Mouse (Mus musculus): ENCODE data around the gene Tmem132b. TPM values are rescaled to one million over a fixed set of nuclear protein-coding genes. Genes with fewer than 3 reads are reported as not detected.

Gene Tmem132b
- polyA plus RNA-seq, 1 experiment from 2014 or later: 0.21 TPM

GRCm38 (mm10) chr5:125767950-125768349 is 236.4 kb downstream of the Tmem132b start:
- Histone ChIP-seq H3K27me3 (ENCODE audit: control insufficient read depth, insufficient read depth, low read length) (no peaks in the 10 kb centered on the region), H3K4me1 (replicated peaks; ENCODE audit: control insufficient read depth, insufficient read depth) (no peaks in the 10 kb centered on the region), H3K4me3 (ENCODE audit: low read depth, low read length) (no peak overlapping the region), H3K4me2 (replicated peaks; ENCODE audit: low read depth) (no peak overlapping the region), H3K9me3 (ENCODE audit: control insufficient read depth, low read length) (no peaks in the 10 kb centered on the region), H3K27ac (replicated peaks) (no peak overlapping the region), H3K9ac (ENCODE audit: low read length) (no peak overlapping the region), H3K36me3 (ENCODE audit: control insufficient read depth, insufficient read depth, low read length) (no peaks in the 10 kb centered on the region)
- DNase-seq (ENCODE audit: low spot score) (no peak), ATAC-seq (ENCODE audit: low FRiP score, low TSS enrichment) (no peak)
- WGBS: 38% methylated on average over 1 of the region's 1 CpGs
- TF ChIP-seq EP300 (optimal IDR thresholded peaks at IDR 0.05): no peak
- no peak for TF ChIP-seq CTCF (IDR thresholded peaks at IDR 0.05; ENCODE audit: low read depth)

GRCm38 (mm10) chr5:125772238-125772637 is 240.7 kb downstream of the Tmem132b start:
- Histone ChIP-seq H3K27me3 (ENCODE audit: control insufficient read depth, insufficient read depth, low read length) (no peaks in the 10 kb centered on the region), H3K9me3 (ENCODE audit: control insufficient read depth, low read length) (no peaks in the 10 kb centered on the region), H3K4me3 (ENCODE audit: low read depth, low read length) (no peak overlapping the region), H3K4me2 (replicated peaks; ENCODE audit: low read depth) (no peak overlapping the region), H3K36me3 (ENCODE audit: control insufficient read depth, insufficient read depth, low read length) (no peaks in the 10 kb centered on the region), H3K4me1 (replicated peaks; ENCODE audit: control insufficient read depth, insufficient read depth) (no peaks in the 10 kb centered on the region), H3K9ac (ENCODE audit: low read length) (no peak overlapping the region), H3K27ac (replicated peaks) (no peak overlapping the region)
- TF ChIP-seq CTCF (IDR thresholded peaks at IDR 0.05; ENCODE audit: low read depth) (peak; percentile 24; the same call in 1 of the 2 replicates), EP300 (optimal IDR thresholded peaks at IDR 0.05) (no peak)
- WGBS: 89% methylated on average over 4 of the region's 4 CpGs
- DNase-seq (ENCODE audit: low spot score): no peak
- ATAC-seq (ENCODE audit: low FRiP score, low TSS enrichment): no peak

- 44% methylated on average over 2 of the region's 2 CpGs for WGBS
- no peaks in the 10 kb centered on the region for H3K4me1 ChIP-seq (replicated peaks; ENCODE audit: control insufficient read depth, insufficient read depth)
- DNase-seq (ENCODE audit: low spot score) (no peak), ATAC-seq (ENCODE audit: low FRiP score, low TSS enrichment) (no peak)
- H3K4me3 ChIP-seq (ENCODE audit: low read depth, low read length): no peak overlapping the region
- no peak overlapping the region for H3K4me2 ChIP-seq (replicated peaks; ENCODE audit: low read depth)
- no peaks in the 10 kb centered on the region for H3K27me3 ChIP-seq (ENCODE audit: control insufficient read depth, insufficient read depth, low read length)
- no peaks in the 10 kb centered on the region for H3K36me3 ChIP-seq (ENCODE audit: control insufficient read depth, insufficient read depth, low read length)
- no peaks in the 10 kb centered on the region for H3K9me3 ChIP-seq (ENCODE audit: control insufficient read depth, low read length)
- TF ChIP-seq EP300 (optimal IDR thresholded peaks at IDR 0.05) (no peak), CTCF (IDR thresholded peaks at IDR 0.05; ENCODE audit: low read depth) (no peak)
- no peak overlapping the region for H3K9ac ChIP-seq (ENCODE audit: low read length)
- H3K27ac ChIP-seq (replicated peaks): no peak overlapping the region
These were observed 241.2 kb downstream of the Tmem132b start for GRCm38 (mm10) chr5:125772756-125773155.

GRCm38 (mm10) chr5:125780332-125780731 is 248.8 kb downstream of the Tmem132b start:
- Histone ChIP-seq H3K27ac (replicated peaks) (no peak overlapping the region), H3K4me1 (replicated peaks; ENCODE audit: control insufficient read depth, insufficient read depth) (no peaks in the 10 kb centered on the region), H3K27me3 (ENCODE audit: control insufficient read depth, insufficient read depth, low read length) (no peaks in the 10 kb centered on the region), H3K36me3 (ENCODE audit: control insufficient read depth, insufficient read depth, low read length) (no peaks in the 10 kb centered on the region), H3K9ac (ENCODE audit: low read length) (no peak overlapping the region), H3K9me3 (ENCODE audit: control insufficient read depth, low read length) (no peaks in the 10 kb centered on the region), H3K4me2 (replicated peaks; ENCODE audit: low read depth) (no peak overlapping the region), H3K4me3 (ENCODE audit: low read depth, low read length) (no peak overlapping the region)
- ATAC-seq (ENCODE audit: low FRiP score, low TSS enrichment) (no peak), DNase-seq (ENCODE audit: low spot score) (no peak)
- 94% methylated on average over 1 of the region's 1 CpGs for WGBS
- TF ChIP-seq CTCF (IDR thresholded peaks at IDR 0.05; ENCODE audit: low read depth) (no peak), EP300 (optimal IDR thresholded peaks at IDR 0.05) (no peak)

- ATAC-seq (ENCODE audit: low FRiP score, low TSS enrichment): no peak
- H3K9ac ChIP-seq (ENCODE audit: low read length): no peak overlapping the region
- 83% methylated on average over 1 of the region's 1 CpGs for WGBS
- H3K27me3 ChIP-seq (ENCODE audit: control insufficient read depth, insufficient read depth, low read length): no peaks in the 10 kb centered on the region
- no peak for DNase-seq (ENCODE audit: low spot score)
- H3K9me3 ChIP-seq (ENCODE audit: control insufficient read depth, low read length): no peaks in the 10 kb centered on the region
- H3K4me3 ChIP-seq (ENCODE audit: low read depth, low read length): no peak overlapping the region
- no peak for TF ChIP-seq CTCF (IDR thresholded peaks at IDR 0.05; ENCODE audit: low read depth)
- no peak for TF ChIP-seq EP300 (optimal IDR thresholded peaks at IDR 0.05)
- no peaks in the 10 kb centered on the region for H3K36me3 ChIP-seq (ENCODE audit: control insufficient read depth, insufficient read depth, low read length)
- H3K27ac ChIP-seq (replicated peaks): no peak overlapping the region
- H3K4me2 ChIP-seq (replicated peaks; ENCODE audit: low read depth): no peak overlapping the region
- H3K4me1 ChIP-seq (replicated peaks; ENCODE audit: control insufficient read depth, insufficient read depth): no peaks in the 10 kb centered on the region
These were observed 261.1 kb downstream of the Tmem132b start for GRCm38 (mm10) chr5:125792643-125793042.

GRCm38 (mm10) chr5:125794318-125794717 is 262.7 kb downstream of the Tmem132b start:
- no peak overlapping the region for H3K27ac ChIP-seq (replicated peaks)
- H3K4me3 ChIP-seq (ENCODE audit: low read depth, low read length): no peak overlapping the region
- 50% methylated on average over 1 of the region's 1 CpGs for WGBS
- no peak overlapping the region for H3K4me2 ChIP-seq (replicated peaks; ENCODE audit: low read depth)
- no peak for DNase-seq (ENCODE audit: low spot score)
- TF ChIP-seq CTCF (IDR thresholded peaks at IDR 0.05; ENCODE audit: low read depth) (no peak), EP300 (optimal IDR thresholded peaks at IDR 0.05) (no peak)
- H3K4me1 ChIP-seq (replicated peaks; ENCODE audit: control insufficient read depth, insufficient read depth): no peaks in the 10 kb centered on the region
- H3K36me3 ChIP-seq (ENCODE audit: control insufficient read depth, insufficient read depth, low read length): no peaks in the 10 kb centered on the region
- ATAC-seq (ENCODE audit: low FRiP score, low TSS enrichment): no peak
- no peaks in the 10 kb centered on the region for H3K27me3 ChIP-seq (ENCODE audit: control insufficient read depth, insufficient read depth, low read length)
- H3K9me3 ChIP-seq (ENCODE audit: control insufficient read depth, low read length): no peaks in the 10 kb centered on the region
- no peak overlapping the region for H3K9ac ChIP-seq (ENCODE audit: low read length)

Measured in stomach, postnatal 0 days (tissue).